Mouse (Mus musculus) c-Kit-positive CD71-negative TER-119-negative erythroid progenitor cells, embryonic 14.5 days (primary cell): ENCODE results near the gene Fgfr2.

ENCODE experiments used
- DNase-seq: peaks from one replicate; pipeline ENCODE4 v3.0.0-alpha.2; 2013; ENCODE audit warnings: low read depth

The Fgfr2 gene

DNA sequence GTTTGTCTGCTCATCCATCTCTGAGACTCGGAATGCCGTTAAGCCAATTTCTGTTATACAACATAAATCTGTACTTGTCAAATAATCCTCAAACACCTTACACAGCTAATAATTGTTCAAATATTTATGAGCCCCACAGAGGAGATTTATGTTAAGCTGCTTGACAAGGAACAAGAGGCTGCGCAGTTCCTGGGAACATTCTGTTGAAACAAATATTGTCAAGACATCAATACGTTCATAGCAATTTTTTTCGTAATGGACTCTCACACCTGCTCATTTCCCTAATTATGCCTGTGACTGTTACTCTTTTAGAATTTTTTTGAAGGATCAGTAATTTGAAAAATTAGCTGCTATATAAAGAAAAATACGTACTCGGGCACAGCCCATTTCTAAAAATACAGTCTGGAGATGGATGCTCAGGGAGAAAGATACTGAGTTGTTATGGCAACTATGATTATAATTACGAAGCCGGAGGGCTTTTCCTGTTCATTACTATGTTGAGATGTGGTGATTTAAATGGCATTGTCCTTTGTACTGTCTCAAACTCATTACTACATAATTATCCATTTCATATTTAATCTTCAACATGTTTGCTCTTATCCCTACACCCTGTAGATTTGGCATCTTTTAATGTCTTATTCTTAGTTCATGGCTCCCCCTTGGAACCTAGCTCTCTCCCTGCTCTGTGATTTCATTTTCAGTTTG lies 964.7 kb downstream of the Fgfr2 start:
- no peak for DNase-seq

DNA sequence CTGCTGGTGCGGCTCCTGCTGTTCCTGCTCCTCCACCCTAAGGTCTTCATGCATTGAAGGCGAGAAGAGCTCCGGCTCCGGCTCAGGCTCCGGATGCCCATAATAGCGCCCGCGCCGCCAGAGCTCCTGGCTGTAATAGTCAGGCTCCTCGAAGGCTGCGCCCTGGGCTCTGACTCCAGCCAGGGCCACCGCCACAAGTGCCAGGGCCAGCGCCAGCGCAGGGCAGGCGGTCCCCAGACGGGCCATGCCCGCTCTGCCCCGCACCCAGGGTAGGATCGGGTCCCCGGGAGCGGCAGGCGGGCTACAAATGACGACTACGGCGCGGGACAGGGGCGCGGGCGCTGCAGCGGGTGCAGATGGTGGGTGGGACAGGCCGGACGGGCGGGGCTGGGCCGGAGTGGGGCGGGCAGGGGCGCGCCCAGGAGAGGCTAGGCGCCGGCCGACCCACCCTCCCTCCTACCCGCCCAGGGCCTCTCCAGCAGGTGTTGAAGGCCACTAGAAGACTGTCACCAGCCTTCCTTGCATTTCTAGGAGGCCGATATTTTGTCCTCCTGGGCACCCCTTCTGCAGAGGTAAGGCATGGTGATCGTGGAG lies 968.7 kb downstream of the Fgfr2 start, which contains the start of gene Cpxm2:
Gene Cpxm2, minus strand, starts transcription at position 372 of the 594 bp plus-strand sequence.
- DNase-seq: no peak

DNA sequence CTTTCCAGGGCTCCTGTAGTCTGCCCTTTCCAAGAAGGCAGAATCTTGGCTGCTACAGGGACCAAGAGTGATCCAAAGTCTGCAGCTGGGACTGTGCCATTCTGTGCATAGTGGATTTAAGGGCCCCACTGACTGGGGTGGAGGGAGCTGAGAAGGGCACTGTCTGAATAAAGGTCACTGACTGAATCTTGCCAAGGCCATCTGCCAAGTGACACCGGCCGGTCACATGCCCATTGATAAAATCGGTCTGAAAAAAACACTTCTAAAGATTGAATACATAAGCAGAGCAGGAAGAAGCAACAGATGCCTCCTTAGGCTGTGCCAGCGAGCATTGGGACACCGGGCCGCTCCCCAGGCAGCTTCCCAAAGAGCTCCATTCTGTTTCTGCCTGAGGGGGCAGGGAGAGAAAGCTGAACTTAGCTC lies 969.4 kb downstream of the Fgfr2 start:
- DNase-seq: no peak

DNA sequence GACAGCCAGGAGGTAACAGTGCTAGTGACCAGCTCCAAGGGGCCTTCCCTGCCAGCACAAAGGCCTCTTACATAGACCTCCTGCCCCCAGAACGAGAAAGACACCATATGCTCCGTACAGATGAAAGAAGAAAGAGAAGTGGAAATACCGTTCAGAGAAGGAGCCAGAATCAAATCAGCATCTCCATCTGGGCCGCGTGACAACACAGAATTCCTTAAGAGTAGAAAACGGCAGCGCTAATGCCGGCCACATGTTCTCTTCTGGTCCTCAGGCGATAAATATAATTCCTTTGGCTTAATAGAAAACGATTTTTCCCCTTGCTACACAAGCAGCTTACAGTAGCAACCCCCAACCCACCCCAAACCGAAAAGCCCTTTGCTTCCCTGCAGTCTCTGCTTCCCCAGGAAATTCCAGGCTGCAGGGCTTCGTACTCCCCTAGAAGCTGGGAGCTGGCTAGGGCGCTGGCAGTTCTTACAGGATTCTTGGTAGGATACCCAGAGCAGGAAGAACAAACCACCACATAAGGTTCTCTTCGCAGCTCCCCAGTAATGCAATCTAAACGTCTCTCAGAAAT lies 977.8 kb downstream of the Fgfr2 start:
- no peak for DNase-seq

DNA sequence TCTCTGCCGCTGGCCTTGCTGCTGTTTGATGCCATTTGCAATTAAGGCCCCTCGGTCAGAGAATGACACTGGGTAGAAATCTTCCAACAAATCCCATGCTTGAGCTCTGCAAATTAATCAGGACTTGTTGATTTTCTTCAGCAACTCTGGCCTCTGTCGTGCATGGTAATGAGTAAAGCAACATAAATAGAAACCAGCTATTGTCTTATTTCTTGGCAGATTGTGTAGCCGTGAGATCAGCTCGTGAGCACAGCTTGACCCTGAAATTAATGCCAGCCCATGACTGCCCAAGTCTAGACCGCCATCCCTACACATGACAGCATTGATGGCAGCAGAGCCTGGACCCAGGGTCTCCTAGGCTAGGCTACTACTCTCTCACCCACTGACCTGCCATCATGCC lies 994.5 kb downstream of the Fgfr2 start:
- DNase-seq: no peak

DNA sequence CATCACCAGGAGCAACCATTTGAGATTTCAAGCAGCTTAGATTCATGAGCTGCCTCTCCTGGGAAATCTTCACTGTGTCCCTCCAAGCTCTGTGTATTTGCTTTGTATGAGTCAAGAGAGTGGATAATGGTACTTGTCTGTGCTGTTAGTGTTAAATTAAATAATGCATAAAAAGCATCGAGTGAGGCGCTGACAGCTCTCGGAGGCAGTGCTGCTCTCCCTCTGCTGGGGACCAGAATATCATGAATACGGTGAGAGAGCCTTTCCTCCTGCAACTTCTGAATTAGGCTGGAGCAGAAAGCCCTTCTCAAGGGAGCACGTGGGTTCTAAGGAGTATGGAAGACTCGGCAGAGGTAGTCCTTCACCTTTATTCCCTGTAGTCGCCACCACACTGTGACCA lies 998.2 kb downstream of the Fgfr2 start:
- no peak for DNase-seq

DNA sequence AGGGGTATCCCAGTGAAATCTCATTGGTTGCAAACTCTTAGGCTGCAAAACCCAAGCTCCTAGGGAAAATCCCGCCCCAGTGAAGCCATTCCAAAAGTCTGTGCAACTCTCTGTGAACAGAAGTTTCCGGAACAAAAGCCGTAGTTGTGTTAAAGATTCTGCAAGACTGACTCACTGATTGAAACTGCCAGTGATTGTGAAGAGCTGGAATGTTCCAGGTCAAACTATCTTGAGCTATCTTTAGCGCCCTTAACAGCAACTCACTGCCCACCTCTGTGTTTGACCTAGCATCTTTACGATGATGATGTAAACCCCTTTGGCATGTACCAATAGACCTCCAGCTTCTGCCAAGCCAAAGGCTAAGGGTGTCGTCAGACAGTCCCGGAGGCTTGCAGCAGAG lies 999.9 kb downstream of the Fgfr2 start:
- no peak for DNase-seq

DNA sequence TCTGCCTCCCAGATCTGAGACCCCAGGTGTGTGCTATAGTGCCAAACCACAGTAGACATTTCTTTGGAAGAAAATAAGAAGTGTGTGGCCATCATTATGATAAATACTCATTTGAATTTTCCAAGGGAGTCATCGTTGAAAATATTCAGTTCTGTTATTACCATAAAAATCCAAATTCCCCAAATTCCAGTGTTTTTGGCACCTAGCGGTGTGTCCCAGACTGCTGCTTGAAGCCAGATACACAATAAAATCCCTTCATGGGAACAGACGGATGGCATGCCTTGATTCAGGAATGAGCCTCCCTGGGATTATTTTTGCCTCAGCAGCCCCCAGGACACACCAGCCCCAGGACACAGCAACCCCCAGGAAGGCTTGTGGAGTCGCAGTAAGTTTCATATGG lies 1003.3 kb downstream of the Fgfr2 start:
- no peak for DNase-seq

DNA sequence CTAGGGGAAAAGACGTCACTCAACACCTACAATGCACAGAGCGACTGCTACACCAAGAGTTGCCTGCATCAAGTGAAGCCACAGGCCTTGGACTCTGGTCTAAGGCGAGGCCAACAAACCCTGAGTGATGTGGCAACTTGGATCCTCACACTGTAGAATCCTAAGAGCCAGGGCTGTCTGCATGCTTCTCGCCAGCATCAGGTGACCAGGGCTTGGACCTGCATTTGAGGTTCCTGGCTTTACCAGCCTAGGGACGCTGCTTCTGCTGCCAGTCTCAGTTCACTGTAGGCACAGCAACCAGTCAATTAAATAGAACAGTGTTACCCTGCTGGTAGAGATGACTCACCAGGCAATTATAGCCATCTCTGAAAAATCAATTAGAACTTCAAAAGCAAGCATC lies 1011.4 kb downstream of the Fgfr2 start:
- no peak for DNase-seq

DNA sequence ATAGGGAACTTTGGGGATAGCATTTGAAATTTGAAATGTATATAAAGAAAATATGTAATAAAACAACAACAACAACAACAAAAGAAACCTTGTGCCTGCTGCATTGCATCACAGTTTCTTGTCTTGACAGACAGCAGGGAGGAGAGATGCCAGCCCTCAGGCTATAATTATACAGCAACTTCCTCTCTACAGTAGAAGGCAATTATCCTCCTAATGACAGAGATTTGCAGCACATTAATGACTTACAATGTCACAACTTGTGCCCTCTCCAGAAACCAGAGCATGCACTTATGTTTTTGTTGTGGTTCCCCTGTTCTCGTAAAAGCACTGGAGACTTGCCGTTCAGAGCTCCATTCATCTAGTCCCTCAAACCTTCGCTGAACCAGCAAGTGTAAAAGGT lies 1012.8 kb downstream of the Fgfr2 start:
- DNase-seq: no peak

DNA sequence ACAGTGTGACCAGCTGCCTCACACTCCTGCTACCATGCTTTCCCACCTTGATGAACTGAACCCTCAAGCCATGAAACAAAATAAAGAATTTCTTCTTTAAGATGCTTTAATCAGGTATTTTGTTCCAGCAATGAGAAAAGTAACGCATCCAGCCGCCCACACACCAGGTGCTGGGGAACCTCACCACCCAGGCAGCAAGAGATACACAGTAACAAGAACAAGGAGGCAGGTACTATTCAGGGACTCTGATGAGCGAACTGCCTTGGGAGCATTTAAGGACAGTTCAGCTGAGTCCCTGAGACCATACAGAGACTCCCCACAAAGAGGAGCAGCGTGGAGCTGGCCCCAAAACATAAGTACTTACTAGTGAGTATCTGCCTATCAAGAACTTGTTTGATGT lies 1016.3 kb downstream of the Fgfr2 start:
- DNase-seq: no peak

DNA sequence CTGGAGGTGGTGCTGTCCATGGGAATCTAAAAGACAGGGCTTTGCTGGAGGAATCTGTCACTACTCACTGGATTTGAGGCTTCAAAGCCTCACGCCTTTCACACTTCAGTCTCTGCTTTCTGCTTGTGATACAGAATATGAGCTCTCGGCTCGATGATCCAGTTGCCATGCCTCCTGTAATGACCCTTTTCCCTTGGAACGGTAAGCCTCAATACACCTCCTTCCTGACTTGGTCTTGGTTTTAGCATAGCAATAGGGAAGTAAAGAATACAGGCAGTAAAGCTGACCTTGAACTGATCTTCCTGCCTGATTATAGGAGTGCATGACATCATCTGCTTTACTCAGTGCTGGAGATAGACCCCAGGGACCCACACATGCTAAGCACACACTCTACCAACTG lies 1017.8 kb downstream of the Fgfr2 start:
- DNase-seq: no peak

DNA sequence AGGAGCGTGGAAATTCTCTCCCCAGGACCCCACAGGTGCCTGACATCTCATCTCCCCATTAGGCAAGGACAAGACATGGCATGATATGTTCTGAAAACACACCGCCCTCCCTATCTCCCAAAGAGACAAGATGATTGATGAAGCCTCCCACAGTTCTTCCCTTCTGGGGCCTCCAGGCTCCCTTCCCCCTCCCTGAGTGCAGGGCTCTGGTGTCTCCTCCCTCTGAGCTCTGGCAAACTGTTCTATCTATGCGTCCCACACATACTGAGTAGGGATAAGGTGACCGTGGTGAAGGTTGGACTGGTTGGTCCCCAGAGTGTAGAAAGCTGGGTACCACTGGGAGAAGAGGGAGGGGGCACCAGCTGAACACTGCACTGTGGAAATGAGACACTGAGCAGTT lies 1024.7 kb downstream of the Fgfr2 start:
- no peak for DNase-seq

DNA sequence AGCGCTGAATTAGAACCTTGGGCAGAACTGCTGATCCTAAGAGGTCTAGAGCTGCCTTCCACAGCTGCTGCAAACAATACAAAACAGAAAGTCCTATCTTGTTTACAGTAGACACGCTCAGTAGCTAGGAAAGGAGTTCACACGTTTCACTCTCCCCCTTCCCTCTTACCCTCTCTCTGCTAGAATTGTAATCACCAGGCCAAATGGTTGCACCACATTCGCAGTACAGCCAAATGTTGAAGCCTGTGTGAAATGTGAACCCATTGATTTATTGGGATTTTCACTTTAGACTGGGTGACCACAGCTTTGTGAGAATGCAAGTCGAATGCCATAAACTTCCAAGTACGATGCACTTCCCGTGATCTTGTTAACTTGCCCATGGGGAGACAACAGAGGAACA lies 1028.5 kb downstream of the Fgfr2 start:
- DNase-seq: no peak

DNA sequence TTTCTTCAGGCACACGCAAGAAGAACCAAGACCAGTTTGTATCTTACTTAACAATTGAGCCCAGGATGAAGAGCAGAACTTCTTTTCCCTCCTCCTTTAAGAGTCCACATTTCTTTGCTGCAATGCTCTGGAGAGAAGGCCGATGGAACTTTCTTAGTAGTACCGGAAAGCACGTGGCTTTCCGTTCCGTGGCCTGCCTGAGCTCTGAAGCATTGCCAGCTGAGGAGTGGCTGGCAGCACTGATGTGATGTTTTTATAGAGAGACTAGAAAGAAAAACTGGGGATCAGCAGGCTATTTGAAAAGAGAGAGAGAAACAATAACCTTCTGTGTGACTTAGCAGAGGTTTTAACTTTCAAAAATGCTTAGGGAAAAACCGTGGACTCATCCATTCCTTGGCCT lies 1031.6 kb downstream of the Fgfr2 start:
- no peak for DNase-seq

DNA sequence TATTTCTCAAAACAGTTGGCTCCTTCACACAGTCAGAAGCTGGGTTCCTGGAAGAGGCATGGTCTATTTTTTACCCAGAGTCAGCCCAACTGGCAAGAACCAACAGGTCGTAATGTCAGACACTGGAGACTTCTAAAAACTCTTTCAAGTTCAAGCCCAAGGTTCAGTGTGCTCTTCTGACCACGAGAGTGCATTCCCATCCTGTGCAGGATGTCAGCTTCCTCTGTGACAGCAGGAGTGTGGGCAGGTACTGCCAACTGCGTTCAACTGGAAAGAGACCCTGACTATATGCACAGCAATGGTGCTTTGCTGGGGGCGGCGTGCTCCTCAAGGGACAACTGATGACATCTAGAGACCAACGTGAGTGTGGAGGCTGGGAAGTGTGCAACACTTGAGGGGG lies 1034.5 kb downstream of the Fgfr2 start:
- no peak for DNase-seq

DNA sequence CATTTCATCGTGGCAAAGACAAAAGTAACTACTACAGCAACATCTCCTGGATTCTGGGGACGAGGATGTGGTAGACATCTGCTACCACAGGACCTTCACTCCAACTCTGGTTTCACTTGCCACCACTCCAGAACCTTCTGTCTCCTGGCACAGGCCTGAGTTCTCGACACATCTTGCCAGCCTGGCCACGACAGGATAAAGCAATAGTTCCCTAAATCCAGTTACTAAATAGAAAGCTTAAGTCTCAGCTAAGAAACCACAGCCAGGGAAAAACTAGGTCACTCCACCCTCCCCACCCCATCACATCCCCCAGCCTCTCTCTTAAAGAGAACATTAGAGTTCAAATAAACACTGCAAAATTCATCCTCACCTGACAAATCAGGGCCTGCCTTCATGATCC lies 1035.0 kb downstream of the Fgfr2 start:
- no peak for DNase-seq

DNA sequence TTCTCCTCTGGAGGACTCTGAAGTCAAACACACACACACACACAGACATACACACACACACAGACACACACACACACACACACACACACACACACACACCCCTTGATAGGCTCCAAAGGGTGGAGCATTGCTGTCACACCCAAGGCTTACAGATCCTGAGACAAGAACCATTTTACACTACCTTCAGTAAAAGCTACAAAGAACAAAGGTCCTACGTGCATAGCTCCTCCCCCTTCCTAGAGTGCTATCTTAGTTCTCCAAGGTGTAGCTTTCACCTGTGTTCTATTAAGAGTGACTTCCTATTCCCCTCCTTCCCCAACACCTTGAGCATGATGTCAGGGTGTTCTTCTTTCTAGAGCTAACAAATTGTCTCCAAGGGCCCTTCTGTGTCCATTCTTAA lies 1047.3 kb downstream of the Fgfr2 start:
- no peak for DNase-seq

DNA sequence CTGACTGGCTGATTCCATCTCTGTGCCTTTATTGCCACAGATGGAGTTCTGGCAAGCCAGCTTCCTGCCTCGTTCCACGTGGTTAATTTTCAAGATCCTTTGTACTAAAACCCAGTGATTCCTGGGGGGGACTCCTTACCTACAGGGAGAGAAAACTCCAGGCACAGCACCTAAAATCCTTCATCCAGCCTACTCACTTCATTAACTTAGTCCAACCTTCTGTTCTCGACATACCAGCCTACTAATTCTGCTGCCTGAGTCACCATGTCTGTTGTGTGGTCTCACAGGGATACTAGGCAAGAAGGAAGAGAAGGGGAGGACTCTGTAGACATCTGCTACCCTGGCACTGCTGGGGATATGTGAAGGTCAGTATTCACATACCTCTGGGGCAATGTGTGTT lies 1048.6 kb downstream of the Fgfr2 start:
- DNase-seq: no peak

DNA sequence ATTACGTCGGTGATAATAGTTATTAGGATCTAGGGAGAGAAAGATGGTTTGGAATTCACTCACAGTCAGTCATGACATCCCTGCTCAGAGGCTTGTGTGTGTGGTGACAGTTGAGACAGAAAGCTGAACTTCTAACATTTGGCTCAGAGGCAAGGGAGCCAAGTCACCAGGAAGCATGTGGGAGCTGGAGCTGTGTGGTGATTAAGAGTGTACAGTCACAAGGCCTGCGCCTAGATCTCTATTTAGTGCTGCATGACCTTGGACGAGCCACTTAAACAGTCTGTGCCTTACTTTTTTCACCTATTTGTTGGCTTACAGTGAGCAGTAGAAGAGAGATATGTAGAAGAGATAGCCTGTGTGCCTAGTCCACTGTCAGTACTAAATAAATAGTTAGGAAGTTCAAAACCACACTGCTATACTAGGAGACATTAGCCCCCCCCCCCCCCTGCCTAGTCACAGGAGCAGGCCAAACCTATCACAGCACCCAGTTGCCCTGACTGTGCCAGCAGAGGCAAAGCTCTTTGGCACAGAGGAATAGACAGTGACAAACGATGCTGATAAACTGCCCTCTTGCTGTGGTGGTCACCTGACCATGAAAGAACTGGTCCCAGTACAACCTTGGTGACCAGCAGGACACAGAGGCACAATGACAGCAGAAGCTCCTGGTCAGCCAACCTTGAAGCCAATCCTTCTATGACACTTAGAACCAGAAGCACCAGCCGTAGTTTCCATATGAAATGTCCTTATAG lies 1052.1 kb downstream of the Fgfr2 start:
- DNase-seq: no peak

DNA sequence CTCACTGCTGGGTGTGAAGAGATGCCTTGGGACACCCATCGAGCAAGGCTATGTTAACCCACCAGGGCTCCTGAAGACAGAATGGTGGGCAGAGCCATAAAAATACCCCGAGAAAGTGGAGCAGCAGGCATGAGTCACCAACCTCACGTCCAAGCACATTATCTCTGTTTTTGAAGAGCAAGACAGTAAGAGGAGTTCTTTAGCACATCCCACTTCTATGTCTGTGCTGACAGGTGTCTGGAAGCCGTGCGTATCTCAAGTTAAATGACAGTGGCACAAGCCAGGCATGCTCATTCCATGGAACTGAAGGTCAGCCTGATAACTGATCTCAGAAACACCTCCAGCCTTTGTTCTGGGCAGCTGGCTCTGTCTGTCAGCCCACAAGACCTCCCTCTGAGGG lies 1055.2 kb downstream of the Fgfr2 start:
- no peak for DNase-seq

DNA sequence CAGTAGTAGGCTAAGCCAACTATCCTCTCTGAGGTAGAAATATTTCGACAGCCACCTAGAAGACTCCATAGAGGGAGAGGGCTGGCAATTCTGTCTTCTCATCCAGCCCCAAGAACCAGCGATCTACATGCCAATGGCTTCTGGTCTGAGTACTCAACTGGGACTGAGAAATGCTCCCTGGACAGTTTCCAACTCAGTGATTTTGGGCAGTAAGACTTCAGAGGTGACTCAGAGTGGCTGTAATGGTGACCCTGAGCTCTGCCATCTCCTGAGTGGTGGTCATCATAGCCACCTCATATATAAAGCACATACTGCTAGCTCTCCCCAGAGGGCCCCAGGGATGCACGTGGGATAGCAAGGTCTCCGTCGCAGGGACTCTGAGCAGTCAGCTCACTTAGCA lies 1055.6 kb downstream of the Fgfr2 start:
- no peak for DNase-seq

DNA sequence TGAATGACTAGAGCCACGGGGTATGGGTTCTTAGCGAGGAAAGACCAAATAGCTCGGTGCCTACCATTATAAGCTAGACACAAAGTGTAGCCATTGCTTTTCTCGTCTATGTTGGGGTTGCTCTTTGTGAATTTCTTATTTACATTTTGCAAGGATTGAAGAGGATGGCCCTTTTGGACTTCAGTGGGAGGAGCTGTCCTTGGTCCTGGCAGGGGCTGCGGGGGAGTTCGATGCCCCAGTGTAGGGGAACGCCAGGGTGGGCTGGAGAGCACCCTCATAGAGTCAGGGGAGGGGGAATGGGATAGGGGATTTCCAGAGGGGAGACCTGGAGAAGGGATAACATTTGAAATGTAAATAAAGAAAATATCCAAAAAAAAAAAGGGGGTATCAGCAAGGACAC lies 1063.0 kb downstream of the Fgfr2 start:
- no peak for DNase-seq
